Comparison of ENCODE assay signal across 23 mouse cellular contexts in genomic region chr16:94050368-94050767, GRCm38 (mm10). TPM values are rescaled to one million over a fixed set of nuclear protein-coding genes. Genes with fewer than 3 reads are reported as not detected.
A peak's percentile ranks its signal among the peaks of the same experiment; 100 is the strongest.
DNase-seq lines count a peak whose midpoint lies in the region; ATAC-seq and TF ChIP-seq lines count a peak whose summit lies in the region.
"Had no signal": no experiment of that assay in that cellular context is flagged by ENCODE, and none has a peak within 500 bp of the region (broad histone marks: within the 10 kb centered on the region; RNA-seq: fewer than 3 reads in every experiment).

No protein-coding gene starts in this region.

- TF ChIP-seq CTCF in midbrain, postnatal 0 days (IDR thresholded peaks at IDR 0.05) = no peak
- no peak for TF ChIP-seq CTCF in layer of hippocampus, adult 2 months (conservative IDR thresholded peaks at IDR 0.05)

- no peak overlapping the region for H3K4me3 ChIP-seq in midbrain, postnatal 0 days (ENCODE audit: low read depth, low read length)
- no peak overlapping the region for H3K4me3 ChIP-seq in midbrain, embryonic 13.5 days (replicated peaks)
- H3K4me3 ChIP-seq in layer of hippocampus, adult 2 months = no peak overlapping the region
- H3K4me3 ChIP-seq: embryonic facial prominence, embryonic 15.5 days; erythroblast, embryonic 14.5 days; forebrain, embryonic 10.5 days; gastrocnemius, adult 2 months; heart, embryonic 13.5 days; hindbrain, embryonic 13.5 days; intestine, embryonic 15.5 days had no signal

- no peak overlapping the region for H3K4me2 ChIP-seq in midbrain, postnatal 0 days (ENCODE audit: low read depth, low read length, poor library complexity, severe bottlenecking)
- H3K4me2 ChIP-seq in midbrain, embryonic 13.5 days (replicated peaks) = no peak overlapping the region
- H3K4me2 ChIP-seq: embryonic facial prominence, embryonic 15.5 days; heart, embryonic 13.5 days; hindbrain, embryonic 13.5 days; intestine, embryonic 15.5 days had no signal

- H3K9ac ChIP-seq in midbrain, postnatal 0 days (replicated peaks; ENCODE audit: low read length, poor library complexity, severe bottlenecking) = no peak overlapping the region
- H3K9ac ChIP-seq in midbrain, embryonic 13.5 days (replicated peaks) = no peak overlapping the region
- H3K9ac ChIP-seq: embryonic facial prominence, embryonic 15.5 days; heart, embryonic 13.5 days; hindbrain, embryonic 13.5 days; intestine, embryonic 15.5 days had no signal

- H3K27me3 ChIP-seq in midbrain, postnatal 0 days (ENCODE audit: insufficient read depth, low read length) = no peaks in the 10 kb centered on the region
- H3K27me3 ChIP-seq in midbrain, embryonic 13.5 days = peaks cover 7% of the 10 kb centered on the region; the same call in 1 of the 2 replicates
- H3K27me3 ChIP-seq: embryonic facial prominence, embryonic 15.5 days; heart, embryonic 13.5 days; intestine, embryonic 15.5 days had no signal

- no peaks in the 10 kb centered on the region for H3K9me3 ChIP-seq in midbrain, postnatal 0 days (ENCODE audit: low read length)
- H3K9me3 ChIP-seq in midbrain, embryonic 13.5 days = no peaks in the 10 kb centered on the region
- H3K9me3 ChIP-seq: embryonic facial prominence, embryonic 15.5 days; forebrain, embryonic 10.5 days; heart, embryonic 13.5 days; hindbrain, embryonic 13.5 days; intestine, embryonic 15.5 days had no signal

- DNase-seq in midbrain, postnatal 0 days (ENCODE audit: low spot score) = peak; percentile 58
- DNase-seq in cerebellum, adult 18-20 months = peak; percentile 35 to 60
- peak; percentile 67 for DNase-seq in cerebellum, adult 9-11 months
- DNase-seq in cerebellum, postnatal 36 days = peak; percentile 36 to 40
- DNase-seq in layer of hippocampus, adult 8-10 months (ENCODE audit: low spot score in 2 of 2) = no peak
- no peak for DNase-seq in adrenal gland, adult 18-20 months (ENCODE audit: low spot score in 2 of 2)
- DNase-seq in layer of hippocampus, adult 2 months (ENCODE audit: low spot score in 2 of 2) = no peak
- DNase-seq: adrenal gland, adult 8-10 months; gastrocnemius, adult 2 months; gastrocnemius, postnatal 25 days; heart, adult 11 months; heart, postnatal 4 days; kidney, adult 2 months had no signal

- WGBS in midbrain, postnatal 0 days = 85% methylated on average over 3 of the region's 3 CpGs
- WGBS in midbrain, embryonic 13.5 days = 96% methylated on average over 3 of the region's 3 CpGs

- no peaks in the 10 kb centered on the region for H3K4me1 ChIP-seq in midbrain, postnatal 0 days (ENCODE audit: insufficient read depth, low read length)
- peaks cover 4% of the 10 kb centered on the region; the same call in 1 of the 2 replicates for H3K4me1 ChIP-seq in midbrain, embryonic 13.5 days (replicated peaks)
- H3K4me1 ChIP-seq: embryonic facial prominence, embryonic 15.5 days; heart, embryonic 13.5 days; intestine, embryonic 15.5 days had no signal

- H3K36me3 ChIP-seq in midbrain, postnatal 0 days (ENCODE audit: insufficient read depth, low read length) = no peaks in the 10 kb centered on the region
- H3K36me3 ChIP-seq in midbrain, embryonic 13.5 days = no peaks in the 10 kb centered on the region
- H3K36me3 ChIP-seq: embryonic facial prominence, embryonic 15.5 days; forebrain, embryonic 10.5 days; heart, embryonic 13.5 days; hindbrain, embryonic 13.5 days; intestine, embryonic 15.5 days had no signal

- H3K27ac ChIP-seq in midbrain, postnatal 0 days (ENCODE audit: low read depth, low read length) = no peak overlapping the region
- no peak overlapping the region for H3K27ac ChIP-seq in midbrain, embryonic 13.5 days
- no peak overlapping the region for H3K27ac ChIP-seq in layer of hippocampus, adult 2 months
- H3K27ac ChIP-seq: embryonic facial prominence, embryonic 15.5 days; forebrain, embryonic 10.5 days; gastrocnemius, adult 2 months; heart, embryonic 13.5 days; hindbrain, embryonic 13.5 days; intestine, embryonic 15.5 days had no signal

- ATAC-seq in midbrain, postnatal 0 days (ENCODE audit: low FRiP score) = no peak
- ATAC-seq in midbrain, embryonic 13.5 days = no peak
- ATAC-seq: forebrain, embryonic 14.5 days; intestine, embryonic 15.5 days had no signal

RNA-seq across cellular contexts. Expression of gene Sim2, which starts 34.4 kb away (rescaled TPM):
- total RNA-seq in midbrain, postnatal 0 days (2014; rRNA removed) = not detected in 2 replicates
- polyA plus RNA-seq in midbrain, postnatal 0 days (2015; fragmentation: Nextera tagmentation; extraction: Ambion mirVana) = 0.05 and 0.10 TPM in 2 replicates
- 0.24 and 0.44 TPM in 2 replicates for polyA plus RNA-seq in midbrain, embryonic 13.5 days (2015; fragmentation: Nextera tagmentation; extraction: Ambion mirVana)
- total RNA-seq in layer of hippocampus, adult 8-10 months (2022) = 1 to 10 TPM in 1 of 4 experiments, under 1 TPM in 2, not detected in 1; 0.18 to 1.4 (median 0.23) TPM
- total RNA-seq in adrenal gland, adult 18-20 months (2021) = not detected
- total RNA-seq in layer of hippocampus, adult 2 months (2021) = under 1 TPM; 0.28 to 0.64 TPM
- total RNA-seq: adrenal gland, adult 8-10 months; heart, postnatal 4 days had no signal
- polyA plus RNA-seq: erythroblast, embryonic 14.5 days; heart, postnatal 0 days; hindbrain, embryonic 13.5 days; intestine, embryonic 15.5 days had no signal

RNA-seq across cellular contexts. Expression of gene Cldn14, which starts 41.7 kb away (rescaled TPM):
- 0.76 TPM in 1 of 2 replicates, not detected in the other for total RNA-seq in midbrain, postnatal 0 days (2014; rRNA removed)
- 0.12 TPM in 1 of 2 replicates, not detected in the other for polyA plus RNA-seq in midbrain, postnatal 0 days (2015; fragmentation: Nextera tagmentation; extraction: Ambion mirVana)
- not detected in 2 replicates for polyA plus RNA-seq in midbrain, embryonic 13.5 days (2015; fragmentation: Nextera tagmentation; extraction: Ambion mirVana)
- 1 to 10 TPM in 3 of 4 experiments, under 1 TPM in 1; 0.72 to 1.4 (median 1.3) TPM for total RNA-seq in layer of hippocampus, adult 8-10 months (2022)
- not detected for total RNA-seq in adrenal gland, adult 18-20 months (2021)
- under 1 TPM; 0.92 to 0.98 TPM for total RNA-seq in layer of hippocampus, adult 2 months (2021)
- total RNA-seq: adrenal gland, adult 8-10 months; gastrocnemius, adult 2 months; gastrocnemius, postnatal 25 days; heart, postnatal 4 days had no signal
- polyA plus RNA-seq: embryonic facial prominence, embryonic 11.5 days; forebrain, embryonic 10.5 days; forebrain, embryonic 14.5 days; heart, embryonic 13.5 days; heart, postnatal 0 days; hindbrain, embryonic 13.5 days had no signal

Comparison
In these comparisons a context has a peak if more than half of its experiments do, and no peak if none do; other contexts are left out.
1. DNase-seq: peak in midbrain, postnatal 0 days (single experiment), cerebellum, adult 18-20 months (2 of 2), cerebellum, adult 9-11 months (single experiment) and cerebellum, postnatal 36 days (2 of 2); none in layer of hippocampus, adult 8-10 months (0 of 2), adrenal gland, adult 18-20 months (0 of 2) and layer of hippocampus, adult 2 months (0 of 2).